Mouse (Mus musculus) heart, postnatal 0 days (tissue): Measurements from ENCODE around the gene Ank2.

ENCODE experiments used
- CTCF ChIP-seq: IDR thresholded peaks from 2 replicates; pipeline ENCODE4 v1.5.1; 2016; ENCODE audit warnings: antibody characterized with exemption, control low read depth, low read depth
- EP300 ChIP-seq: IDR thresholded peaks from 2 replicates; pipeline ENCODE4 v1.6.1; 2016; ENCODE audit warnings: antibody characterized with exemption, low read depth

GRCm38 (mm10) chr3:127331562-127331961 is 167.6 kb downstream of the Ank2 start:
- TF ChIP-seq CTCF = no peak
- TF ChIP-seq EP300 = no peak
